Mouse (Mus musculus): ENCODE measurements around the gene Pi4kb.

- TF ChIP-seq MAX (IDR thresholded peaks at IDR 0.05), result no peak
- TF ChIP-seq CTCF (IDR thresholded peaks at IDR 0.05; ENCODE audit: control insufficient read depth, insufficient read depth, insufficient read length), result no peak
- TF ChIP-seq MYOD1 (IDR thresholded peaks at IDR 0.05; ENCODE audit: control insufficient read depth, insufficient read length, low read depth), result no peak
- no peak for TF ChIP-seq USF1 (IDR thresholded peaks at IDR 0.05; ENCODE audit: low read depth)
Measured at GRCm38 (mm10) chr3:95056275-95056674, 81.7 kb downstream of the Pi4kb start.
